Mouse (Mus musculus): ENCODE data around the gene Fthl17d. TPM values are rescaled to one million over a fixed set of nuclear protein-coding genes. Genes with fewer than 3 reads are reported as not detected.
"Not testable (repeated sequence)": the region's sequence is repeated elsewhere in the genome, so short reads cannot be mapped to it uniquely, and the experiment has no call there.

Fthl17d gene
- total RNA-seq (2014; rRNA removed) (not detected in 2 replicates), polyA plus RNA-seq (2012; rRNA removed) (not detected in 2 replicates)

GRCm38 (mm10) chrX:8986655-8987054 lies at the start of gene Fthl17d:
TSS of gene Fthl17d (minus strand) at chrX:8986755.
- H3K27me3 ChIP-seq (ENCODE audit: control insufficient read depth, insufficient read depth, low read length), result not testable (repeated sequence)

GRCm38 (mm10) chrX:9033193-9033592 lies 46.6 kb upstream of the Fthl17d start, which contains the start of gene Fthl17e:
TSS of gene Fthl17e (plus strand) at chrX:9033493.
- 100% methylated on average over 1 of the region's 10 CpGs for WGBS
- not testable (repeated sequence) for H3K4me1 ChIP-seq (ENCODE audit: control insufficient read depth, insufficient read depth, low read length); H3K4me3 ChIP-seq (ENCODE audit: insufficient read depth, low read depth, low read length); H3K36me3 ChIP-seq (ENCODE audit: control insufficient read depth, insufficient read depth, low read length); H3K79me2 ChIP-seq (ENCODE audit: control insufficient read depth, insufficient read depth, low read length); H3K9ac ChIP-seq (ENCODE audit: low read depth, low read length); H3K27ac ChIP-seq (replicated peaks; ENCODE audit: insufficient read depth, low read depth, low read length); DNase-seq (ENCODE audit: extremely low read depth, low read depth, low spot score); H3K27me3 ChIP-seq (ENCODE audit: control insufficient read depth, insufficient read depth, low read length)

More at GRCm38 (mm10) chrX:8986655-8987054, at the start of gene Fthl17d:
- not testable (repeated sequence) for H3K79me2 ChIP-seq (ENCODE audit: control insufficient read depth, insufficient read depth, low read length); H3K36me3 ChIP-seq (ENCODE audit: control insufficient read depth, insufficient read depth, low read length); H3K4me3 ChIP-seq (ENCODE audit: insufficient read depth, low read depth, low read length); DNase-seq (ENCODE audit: extremely low read depth, low read depth, low spot score); H3K27ac ChIP-seq (replicated peaks; ENCODE audit: insufficient read depth, low read depth, low read length); H3K4me1 ChIP-seq (ENCODE audit: control insufficient read depth, insufficient read depth, low read length); H3K9ac ChIP-seq (ENCODE audit: low read depth, low read length)
- no CpG with 5 or more reads among the region's 9 CpGs for WGBS

GRCm38 (mm10) chrX:9019481-9019880 lies 32.9 kb upstream of the Fthl17d start:
- Histone ChIP-seq H3K4me3 (ENCODE audit: insufficient read depth, low read depth, low read length) (no peak overlapping the region), H3K4me1 (ENCODE audit: control insufficient read depth, insufficient read depth, low read length) (no peaks in the 10 kb centered on the region), H3K27ac (replicated peaks; ENCODE audit: insufficient read depth, low read depth, low read length) (no peak overlapping the region), H3K79me2 (ENCODE audit: control insufficient read depth, insufficient read depth, low read length) (no peaks in the 10 kb centered on the region), H3K36me3 (ENCODE audit: control insufficient read depth, insufficient read depth, low read length) (no peaks in the 10 kb centered on the region), H3K27me3 (ENCODE audit: control insufficient read depth, insufficient read depth, low read length) (no peaks in the 10 kb centered on the region), H3K9ac (ENCODE audit: low read depth, low read length) (no peak overlapping the region)
- TF ChIP-seq POLR2A (IDR thresholded peaks at IDR 0.05; ENCODE audit: extremely low read depth, insufficient read depth, low read length) (no peak), CTCF (IDR thresholded peaks at IDR 0.05; ENCODE audit: low read depth, low read length) (no peak)
- DNase-seq (ENCODE audit: extremely low read depth, low read depth, low spot score), result no peak
- WGBS, result 57% methylated on average over 10 of the region's 10 CpGs

- H3K9ac ChIP-seq (ENCODE audit: low read depth, low read length), result no peak overlapping the region
- WGBS, result 57% methylated on average over 1 of the region's 1 CpGs
Observed at GRCm38 (mm10) chrX:9016079-9016478, 29.5 kb upstream of the Fthl17d start.

GRCm38 (mm10) chrX:8976459-8976858 lies 10.1 kb downstream of the Fthl17d start, which contains the start of gene Fthl17c:
TSS of gene Fthl17c (minus strand) at chrX:8976559.
- not testable (repeated sequence) for DNase-seq (ENCODE audit: extremely low read depth, low read depth, low spot score)

More at GRCm38 (mm10) chrX:9016079-9016478, 29.5 kb upstream of the Fthl17d start:
- no peaks in the 10 kb centered on the region for H3K4me1 ChIP-seq (ENCODE audit: control insufficient read depth, insufficient read depth, low read length)
- no peak for DNase-seq (ENCODE audit: extremely low read depth, low read depth, low spot score)
- no peaks in the 10 kb centered on the region for H3K79me2 ChIP-seq (ENCODE audit: control insufficient read depth, insufficient read depth, low read length)
- H3K27me3 ChIP-seq (ENCODE audit: control insufficient read depth, insufficient read depth, low read length), result no peaks in the 10 kb centered on the region
- no peak overlapping the region for H3K27ac ChIP-seq (replicated peaks; ENCODE audit: insufficient read depth, low read depth, low read length)
- H3K4me3 ChIP-seq (ENCODE audit: insufficient read depth, low read depth, low read length), result no peak overlapping the region
- no peak for TF ChIP-seq CTCF (IDR thresholded peaks at IDR 0.05; ENCODE audit: low read depth, low read length)
- TF ChIP-seq POLR2A (IDR thresholded peaks at IDR 0.05; ENCODE audit: extremely low read depth, insufficient read depth, low read length), result no peak
- no peaks in the 10 kb centered on the region for H3K36me3 ChIP-seq (ENCODE audit: control insufficient read depth, insufficient read depth, low read length)

GRCm38 (mm10) chrX:8964618-8965017 lies 21.9 kb downstream of the Fthl17d start:
- H3K4me1 ChIP-seq (ENCODE audit: control insufficient read depth, insufficient read depth, low read length); H3K36me3 ChIP-seq (ENCODE audit: control insufficient read depth, insufficient read depth, low read length); H3K27ac ChIP-seq (replicated peaks; ENCODE audit: insufficient read depth, low read depth, low read length); DNase-seq (ENCODE audit: extremely low read depth, low read depth, low spot score); H3K79me2 ChIP-seq (ENCODE audit: control insufficient read depth, insufficient read depth, low read length); H3K4me3 ChIP-seq (ENCODE audit: insufficient read depth, low read depth, low read length); H3K9ac ChIP-seq (ENCODE audit: low read depth, low read length); H3K27me3 ChIP-seq (ENCODE audit: control insufficient read depth, insufficient read depth, low read length): not testable (repeated sequence)
- peak; percentile 4; the same call in 1 of the 2 replicates for TF ChIP-seq CTCF (IDR thresholded peaks at IDR 0.05; ENCODE audit: low read depth, low read length)
- WGBS, result 34% methylated on average over 4 of the region's 4 CpGs

More at GRCm38 (mm10) chrX:8976459-8976858, 10.1 kb downstream of the Fthl17d start, which contains the start of gene Fthl17c:
- H3K4me3 ChIP-seq (ENCODE audit: insufficient read depth, low read depth, low read length); H3K36me3 ChIP-seq (ENCODE audit: control insufficient read depth, insufficient read depth, low read length); H3K27ac ChIP-seq (replicated peaks; ENCODE audit: insufficient read depth, low read depth, low read length); H3K79me2 ChIP-seq (ENCODE audit: control insufficient read depth, insufficient read depth, low read length); H3K4me1 ChIP-seq (ENCODE audit: control insufficient read depth, insufficient read depth, low read length); H3K27me3 ChIP-seq (ENCODE audit: control insufficient read depth, insufficient read depth, low read length); H3K9ac ChIP-seq (ENCODE audit: low read depth, low read length): not testable (repeated sequence)
- no CpG with 5 or more reads among the region's 11 CpGs for WGBS

- not testable (repeated sequence) for H3K9ac ChIP-seq (ENCODE audit: low read depth, low read length); DNase-seq (ENCODE audit: extremely low read depth, low read depth, low spot score)
- WGBS, result 95% methylated on average over 4 of the region's 11 CpGs
Observed at GRCm38 (mm10) chrX:8962875-8963274, 23.7 kb downstream of the Fthl17d start, which contains the start of gene Fthl17b. TSS of gene Fthl17b (minus strand) at chrX:8962975.

More at GRCm38 (mm10) chrX:8962875-8963274, 23.7 kb downstream of the Fthl17d start, which contains the start of gene Fthl17b:
- not testable (repeated sequence) for H3K79me2 ChIP-seq (ENCODE audit: control insufficient read depth, insufficient read depth, low read length); H3K27ac ChIP-seq (replicated peaks; ENCODE audit: insufficient read depth, low read depth, low read length); H3K4me3 ChIP-seq (ENCODE audit: insufficient read depth, low read depth, low read length); H3K4me1 ChIP-seq (ENCODE audit: control insufficient read depth, insufficient read depth, low read length); H3K27me3 ChIP-seq (ENCODE audit: control insufficient read depth, insufficient read depth, low read length); H3K36me3 ChIP-seq (ENCODE audit: control insufficient read depth, insufficient read depth, low read length)
